Mouse (Mus musculus) heart, embryonic 15.5 days (tissue): Measurements from ENCODE around the gene Snapc2. TPM values are rescaled to one million over a fixed set of nuclear protein-coding genes. Genes with fewer than 3 reads are reported as not detected.

Experiments
- ATAC-seq: fragments of 200-750 bp; cut with Nextera tagmentation; replicated peaks from 2 replicates; pipeline ENCODE4 v1.8.0; 2017; ENCODE audit warnings: low read depth, moderate TSS enrichment; ENCODE audit not compliant: insufficient number of reproducible peaks, insufficient read depth, low FRiP score
- H3K27ac ChIP-seq: fragments of 300-500 bp; sonication (generic); 2 replicates; pipeline ENCODE4 v1.5.1; 2015; ENCODE audit warnings: mild to moderate bottlenecking, inconsistent platforms
- H3K27me3 ChIP-seq: fragments of 300-500 bp; sonication (generic); 2 replicates; pipeline ENCODE4 v1.6.1; 2015; ENCODE audit warnings: inconsistent platforms
- H3K36me3 ChIP-seq: fragments of 300-500 bp; sonication (generic); 2 replicates; pipeline ENCODE4 v1.6.1; 2015; ENCODE audit warnings: mild to moderate bottlenecking, inconsistent platforms
- H3K4me1 ChIP-seq: fragments of 300-500 bp; sonication (generic); replicated peaks from 2 replicates; pipeline ENCODE4 v1.6.1; 2015; ENCODE audit warnings: inconsistent platforms
- H3K4me2 ChIP-seq: fragments of 300-500 bp; sonication (generic); 2 replicates; pipeline ENCODE4 v1.6.1; 2015; ENCODE audit warnings: inconsistent platforms, mild to moderate bottlenecking, moderate library complexity
- H3K4me3 ChIP-seq: fragments of 300-500 bp; sonication (generic); 2 replicates; pipeline ENCODE4 v1.5.1; 2015; ENCODE audit warnings: mild to moderate bottlenecking, inconsistent platforms
- H3K9ac ChIP-seq: fragments of 300-500 bp; sonication (generic); 2 replicates; pipeline ENCODE4 v1.6.1; 2015; ENCODE audit warnings: mild to moderate bottlenecking, inconsistent platforms
- H3K9me3 ChIP-seq: fragments of 300-500 bp; sonication (generic); replicated peaks from 2 replicates; pipeline ENCODE4 v1.6.1; 2016; ENCODE audit warnings: inconsistent platforms
- WGBS: fragments of 180-500 bp; shearing (Covaris S2); methylation state at CpG from one replicate; pipeline ENCODE4 v1.1.7; 2015; ENCODE audit warnings: mixed read lengths; 5-methylcytosine and 5-hydroxymethylcytosine counted together
- polyA plus RNA-seq: library from polyadenylated mRNA; unstranded; fragments of >200 nt; fragmentation: Nextera tagmentation; extraction: Ambion mirVana; gene quantifications from 2 replicates; pipeline ENCODE4 v1.2.1, GENCODE M21; 2015

Snapc2 gene
- polyA plus RNA-seq, 1 experiment from 2014 or later = 37.7 TPM

- Histone ChIP-seq H3K27me3 (peaks cover 57% of the 10 kb centered on the region), H3K9me3 (no peaks in the 10 kb centered on the region), H3K9ac (peak within 1 kb of the TSS; percentile 46), H3K27ac (no peak within 1 kb of the TSS), H3K4me3 (peak within 1 kb of the TSS; percentile 55), H3K4me2 (peak within 1 kb of the TSS; percentile 89), H3K4me1 (peaks cover 35% of the 10 kb centered on the region), H3K36me3 (no peaks in the 10 kb centered on the region)
- WGBS = 2% methylated on average over 44 of the region's 44 CpGs
- ATAC-seq = no peak; the same call in 1 of the 2 replicates
Measured at GRCm38 (mm10) chr8:4216791-4217621, 35.9 kb upstream of the Snapc2 start, which contains the start of gene Prr36. Prr36 (minus strand) TSS chr8:4217459.

GRCm38 (mm10) chr8:4219617-4220016 lies 33.3 kb upstream of the Snapc2 start:
- Histone ChIP-seq H3K36me3 (no peaks in the 10 kb centered on the region), H3K27ac (no peak overlapping the region), H3K9me3 (no peaks in the 10 kb centered on the region), H3K4me3 (no peak overlapping the region), H3K4me2 (no peak overlapping the region), H3K9ac (no peak overlapping the region), H3K4me1 (peaks cover 16% of the 10 kb centered on the region), H3K27me3 (peaks cover 48% of the 10 kb centered on the region)
- ATAC-seq = no peak
- WGBS = 78% methylated on average over 3 of the region's 3 CpGs

GRCm38 (mm10) chr8:4222059-4222458 lies 30.8 kb upstream of the Snapc2 start:
- Histone ChIP-seq H3K4me1 (peaks cover 11% of the 10 kb centered on the region), H3K9ac (no peak overlapping the region), H3K36me3 (no peaks in the 10 kb centered on the region), H3K27me3 (peaks cover 44% of the 10 kb centered on the region), H3K27ac (no peak overlapping the region), H3K4me3 (no peak overlapping the region), H3K4me2 (no peak overlapping the region), H3K9me3 (no peaks in the 10 kb centered on the region)
- no peak for ATAC-seq

- H3K4me2 ChIP-seq = peak overlapping the region; percentile 54
- ATAC-seq = peak; percentile 22; the same call in 1 of the 2 replicates
- H3K27ac ChIP-seq = no peak overlapping the region
- WGBS = 26% methylated on average over 4 of the region's 4 CpGs
- H3K4me1 ChIP-seq = peaks cover 9% of the 10 kb centered on the region
- H3K4me3 ChIP-seq = peak overlapping the region; percentile 28
- H3K27me3 ChIP-seq = peaks cover 49% of the 10 kb centered on the region
- H3K9ac ChIP-seq = no peak overlapping the region
- no peaks in the 10 kb centered on the region for H3K36me3 ChIP-seq
- no peaks in the 10 kb centered on the region for H3K9me3 ChIP-seq
Measured at GRCm38 (mm10) chr8:4226323-4226722, 26.6 kb upstream of the Snapc2 start.

GRCm38 (mm10) chr8:4226739-4227347 lies 26.0 kb upstream of the Snapc2 start, which contains the start of gene Lrrc8e:
Lrrc8e (plus strand) TSS chr8:4226827.
- H3K4me3 ChIP-seq = peak within 1 kb of the TSS; percentile 28
- H3K9me3 ChIP-seq = no peaks in the 10 kb centered on the region
- peak; percentile 18; the same call in 1 of the 2 replicates for ATAC-seq
- H3K36me3 ChIP-seq = no peaks in the 10 kb centered on the region
- 6% methylated on average over 33 of the region's 33 CpGs for WGBS
- no peak within 1 kb of the TSS for H3K9ac ChIP-seq
- peaks cover 9% of the 10 kb centered on the region for H3K4me1 ChIP-seq
- no peak within 1 kb of the TSS for H3K27ac ChIP-seq
- peaks cover 49% of the 10 kb centered on the region for H3K27me3 ChIP-seq
- peak within 1 kb of the TSS; percentile 54 for H3K4me2 ChIP-seq

- no peak for ATAC-seq
- H3K4me1 ChIP-seq = peaks cover 9% of the 10 kb centered on the region
- no peak overlapping the region for H3K4me2 ChIP-seq
- no peaks in the 10 kb centered on the region for H3K36me3 ChIP-seq
- no peak overlapping the region for H3K27ac ChIP-seq
- 85% methylated on average over 4 of the region's 4 CpGs for WGBS
- no peak overlapping the region for H3K4me3 ChIP-seq
- H3K9me3 ChIP-seq = no peaks in the 10 kb centered on the region
- H3K9ac ChIP-seq = no peak overlapping the region
- peaks cover 49% of the 10 kb centered on the region for H3K27me3 ChIP-seq
Measured at GRCm38 (mm10) chr8:4227919-4228318, 25.0 kb upstream of the Snapc2 start.

- Histone ChIP-seq H3K9me3 (no peaks in the 10 kb centered on the region), H3K4me3 (no peak overlapping the region), H3K9ac (no peak overlapping the region), H3K4me1 (peaks cover 9% of the 10 kb centered on the region), H3K27ac (no peak overlapping the region), H3K36me3 (no peaks in the 10 kb centered on the region), H3K27me3 (peaks cover 40% of the 10 kb centered on the region), H3K4me2 (no peak overlapping the region)
- 62% methylated on average over 5 of the region's 5 CpGs for WGBS
- ATAC-seq = no peak
Measured at GRCm38 (mm10) chr8:4229784-4230183, 23.1 kb upstream of the Snapc2 start.

GRCm38 (mm10) chr8:4230612-4231351 lies 22.1 kb upstream of the Snapc2 start:
- Histone ChIP-seq H3K27ac (no peak overlapping the region), H3K4me2 (no peak overlapping the region), H3K27me3 (peaks cover 35% of the 10 kb centered on the region), H3K36me3 (no peaks in the 10 kb centered on the region), H3K9me3 (no peaks in the 10 kb centered on the region), H3K9ac (no peak overlapping the region), H3K4me1 (peaks cover 9% of the 10 kb centered on the region), H3K4me3 (no peak overlapping the region)
- no peak for ATAC-seq
- 50% methylated on average over 10 of the region's 10 CpGs for WGBS

- Histone ChIP-seq H3K36me3 (peaks cover 8% of the 10 kb centered on the region; the same call in 1 of the 2 replicates), H3K9me3 (no peaks in the 10 kb centered on the region), H3K4me1 (peaks cover 27% of the 10 kb centered on the region), H3K9ac (peak overlapping the region; percentile 68), H3K4me2 (peak overlapping the region; percentile 72), H3K27ac (peak overlapping the region; percentile 93), H3K4me3 (peak overlapping the region; percentile 82), H3K27me3 (no peaks in the 10 kb centered on the region)
- 17% methylated on average over 15 of the region's 15 CpGs for WGBS
- no peak for ATAC-seq
Measured at GRCm38 (mm10) chr8:4237814-4238433, 15.0 kb upstream of the Snapc2 start.

GRCm38 (mm10) chr8:4238434-4239192 lies 14.3 kb upstream of the Snapc2 start, which contains the start of the genes Map2k7 and Gm49320:
Map2k7 (plus strand) TSS chr8:4238740.
Gm49320 (plus strand) TSS chr8:4238865.
- Histone ChIP-seq H3K9ac (peak within 1 kb of the TSS; percentile 78), H3K9me3 (no peaks in the 10 kb centered on the region), H3K27me3 (no peaks in the 10 kb centered on the region), H3K4me1 (peaks cover 27% of the 10 kb centered on the region), H3K4me2 (peak within 1 kb of the TSS; percentile 72), H3K27ac (peak within 1 kb of the TSS; percentile 93), H3K36me3 (peaks cover 14% of the 10 kb centered on the region), H3K4me3 (peak within 1 kb of the TSS; percentile 82)
- peak; percentile 95 for ATAC-seq
- WGBS = under 1% methylated on average over 65 of the region's 71 CpGs
